Mouse (Mus musculus): ENCODE results near the gene Cdk11b.

DNA sequence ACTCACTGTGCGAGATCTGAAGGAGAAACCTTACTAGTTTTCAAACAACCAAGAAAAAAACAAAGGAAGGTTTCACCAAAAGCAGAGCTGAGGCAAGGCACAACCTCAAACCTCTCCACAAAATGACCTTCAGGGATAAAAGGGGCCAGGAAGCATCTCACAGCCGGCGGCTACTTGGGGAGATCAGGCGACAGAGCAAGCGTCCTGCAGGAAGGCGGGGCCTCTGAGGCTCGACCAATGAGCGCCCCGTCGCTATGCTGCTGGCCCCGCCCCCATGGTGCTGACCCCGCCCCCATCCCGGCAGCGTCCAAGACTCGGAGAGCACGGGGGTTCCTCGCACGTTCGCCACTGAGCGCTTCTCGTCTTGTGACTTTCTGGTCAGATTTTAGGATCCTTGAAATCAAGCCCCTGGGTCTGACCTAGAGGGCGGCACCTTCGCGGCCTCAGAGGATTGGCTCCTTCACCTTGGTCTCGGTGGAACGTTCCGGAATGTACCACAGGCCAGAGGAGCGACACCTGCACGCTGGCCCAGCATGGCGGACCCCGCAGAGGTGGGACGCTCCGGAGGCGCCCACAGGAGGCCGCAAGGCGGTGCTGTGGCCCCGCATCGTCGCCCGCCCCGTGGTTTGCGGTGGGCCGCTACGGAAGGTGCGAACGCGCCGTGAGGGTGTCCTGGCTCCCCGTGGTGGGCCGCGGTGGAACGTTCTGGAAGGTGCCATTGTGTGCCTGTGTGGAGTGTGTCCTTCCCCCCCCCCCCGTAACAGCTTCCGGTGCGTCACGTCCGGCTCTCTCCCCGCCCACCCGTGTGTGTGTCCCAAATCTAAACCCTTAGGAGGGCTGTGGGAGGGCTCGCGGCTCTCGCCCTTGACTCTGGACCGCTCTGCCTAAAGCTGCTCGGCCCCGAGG is 23.3 kb upstream of the Cdk11b start, which contains the start of gene Slc35e2:
- TF ChIP-seq EP300 (IDR thresholded peaks at IDR 0.05; ENCODE audit: low read length): peak; percentile 9; the same call in 1 of the 2 replicates
- peak; percentile 84 for TF ChIP-seq POLR2A (IDR thresholded peaks at IDR 0.05; ENCODE audit: low read depth, low read length)
- TF ChIP-seq HCFC1 (IDR thresholded peaks at IDR 0.05; ENCODE audit: low read depth, low read length): peak; percentile 77
- TF ChIP-seq MAFK (IDR thresholded peaks at IDR 0.05; ENCODE audit: insufficient replicate concordance, low read length): no peak
- no peak for TF ChIP-seq ZNF384 (IDR thresholded peaks at IDR 0.05; ENCODE audit: low read depth, low read length)

Data from CH12.LX (cell line).